Mouse (Mus musculus): Measurements from ENCODE around the gene Map4k4.

DNA sequence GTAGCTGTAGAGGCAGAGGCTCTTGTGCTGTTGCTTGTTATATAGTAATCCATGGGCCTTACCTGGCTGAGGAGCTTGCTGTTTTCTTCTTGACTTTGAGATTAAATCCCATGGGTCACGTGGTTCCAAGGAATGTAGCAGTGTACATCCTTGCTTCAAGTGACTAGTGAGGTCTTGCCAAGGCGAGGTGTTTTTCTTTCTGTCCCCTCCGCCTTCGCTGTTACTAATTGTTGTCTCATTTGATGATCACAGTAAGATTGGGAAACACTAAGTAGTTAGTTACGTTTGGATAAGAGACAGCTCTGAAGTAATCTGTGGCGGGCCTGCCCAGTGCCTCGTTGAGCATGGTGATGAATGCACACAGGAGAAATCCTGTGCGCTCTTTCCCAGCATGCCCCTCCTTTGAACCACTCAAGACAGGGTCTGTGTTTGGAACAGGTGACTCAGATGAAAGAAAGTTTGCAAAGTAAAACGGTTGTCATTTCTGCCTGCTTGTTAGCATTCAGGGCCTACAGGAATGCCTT lies 31.6 kb downstream of the Map4k4 start:
- TF ChIP-seq CTCF (IDR thresholded peaks at IDR 0.05; ENCODE audit: extremely low read depth, insufficient read depth, low read length) (no peak), POLR2A (IDR thresholded peaks at IDR 0.05; ENCODE audit: extremely low read depth, insufficient read depth, low read length) (no peak)
